Mouse (Mus musculus): ENCODE measurements around the gene Zfp512b. TPM values are rescaled to one million over a fixed set of nuclear protein-coding genes. Genes with fewer than 3 reads are reported as not detected.

Zfp512b gene
- polyA plus RNA-seq, 1 experiment = 9.8 TPM

DNA sequence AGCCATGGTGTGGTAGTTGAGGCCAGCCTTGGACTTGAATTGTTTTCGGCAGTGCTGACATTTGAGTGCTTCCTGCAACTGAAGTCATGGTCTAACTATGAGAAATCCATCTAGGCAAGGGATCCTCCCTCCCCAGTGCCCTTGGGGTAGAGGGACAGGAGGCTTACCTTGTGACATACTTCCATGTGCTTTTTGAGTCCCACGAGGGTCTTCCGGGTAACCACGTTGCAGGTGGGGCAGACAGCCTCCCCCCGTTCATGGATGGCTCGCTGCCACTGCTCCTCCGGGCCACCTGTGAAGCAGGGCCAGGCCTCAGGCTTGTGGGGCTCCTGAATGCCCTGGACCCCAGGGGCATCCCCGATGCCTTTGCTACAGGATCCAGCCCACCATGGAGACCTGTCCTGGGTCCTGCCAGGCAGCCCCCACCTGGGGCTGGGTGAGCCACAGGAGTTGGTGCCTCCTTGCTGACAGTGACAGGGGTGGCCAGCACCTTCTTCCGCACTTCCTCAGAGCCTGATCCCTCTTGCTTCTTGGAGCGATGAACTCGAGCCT is 4.3 kb downstream of the Zfp512b start:
- no peaks in the 10 kb centered on the region for H3K27me3 ChIP-seq (ENCODE audit: control insufficient read depth, insufficient read depth, insufficient read length)
- H3ac ChIP-seq (ENCODE audit: control insufficient read depth, insufficient read length, low read depth) = no peak overlapping the region
- H3K36me3 ChIP-seq (ENCODE audit: control insufficient read depth, insufficient read depth) = peaks cover 46% of the 10 kb centered on the region
- TF ChIP-seq CTCF (IDR thresholded peaks at IDR 0.05; ENCODE audit: control insufficient read depth, insufficient read depth, insufficient read length) (no peak), MYOD1 (IDR thresholded peaks at IDR 0.05; ENCODE audit: control insufficient read depth, insufficient read length, low read depth) (no peak), USF1 (IDR thresholded peaks at IDR 0.05; ENCODE audit: low read depth) (no peak), FOSL1 (IDR thresholded peaks at IDR 0.05; ENCODE audit: insufficient read depth, low read length, poor library complexity, severe bottlenecking) (no peak), MYOG (IDR thresholded peaks at IDR 0.05; ENCODE audit: control insufficient read depth, extremely low read depth, insufficient read length) (no peak), MAX (IDR thresholded peaks at IDR 0.05) (no peak), CEBPB (IDR thresholded peaks at IDR 0.05; ENCODE audit: low read depth) (no peak)
- H3K79me2 ChIP-seq (ENCODE audit: control insufficient read depth, insufficient read depth) = peaks cover 14% of the 10 kb centered on the region
- H3K4me3 ChIP-seq (ENCODE audit: insufficient read depth, poor library complexity, severe bottlenecking) = no peak overlapping the region
- H3K79me3 ChIP-seq (ENCODE audit: low read depth) = no peaks in the 10 kb centered on the region

- no peak overlapping the region for H3ac ChIP-seq (ENCODE audit: control insufficient read depth, insufficient read length, low read depth)
- no peak overlapping the region for H3K4me3 ChIP-seq (ENCODE audit: insufficient read depth, poor library complexity, severe bottlenecking)
- peaks cover 46% of the 10 kb centered on the region for H3K36me3 ChIP-seq (ENCODE audit: control insufficient read depth, insufficient read depth)
- no peaks in the 10 kb centered on the region for H3K79me3 ChIP-seq (ENCODE audit: low read depth)
- H3K79me2 ChIP-seq (ENCODE audit: control insufficient read depth, insufficient read depth) = peaks cover 14% of the 10 kb centered on the region
- TF ChIP-seq FOSL1 (IDR thresholded peaks at IDR 0.05; ENCODE audit: insufficient read depth, low read length, poor library complexity, severe bottlenecking) (no peak), MYOG (IDR thresholded peaks at IDR 0.05; ENCODE audit: control insufficient read depth, extremely low read depth, insufficient read length) (no peak), CEBPB (IDR thresholded peaks at IDR 0.05; ENCODE audit: low read depth) (no peak), USF1 (IDR thresholded peaks at IDR 0.05; ENCODE audit: low read depth) (no peak), MYOD1 (IDR thresholded peaks at IDR 0.05; ENCODE audit: control insufficient read depth, insufficient read length, low read depth) (no peak), MAX (IDR thresholded peaks at IDR 0.05) (no peak), CTCF (IDR thresholded peaks at IDR 0.05; ENCODE audit: control insufficient read depth, insufficient read depth, insufficient read length) (no peak)
- H3K27me3 ChIP-seq (ENCODE audit: control insufficient read depth, insufficient read depth, insufficient read length) = no peaks in the 10 kb centered on the region
These were observed 4.8 kb downstream of the Zfp512b start for GRCm38 (mm10) chr2:181587796-181588195.

- H3K27me3 ChIP-seq (ENCODE audit: control insufficient read depth, insufficient read depth, insufficient read length) = no peaks in the 10 kb centered on the region
- peaks cover 2% of the 10 kb centered on the region for H3K79me2 ChIP-seq (ENCODE audit: control insufficient read depth, insufficient read depth)
- no peaks in the 10 kb centered on the region for H3K79me3 ChIP-seq (ENCODE audit: low read depth)
- peaks cover 46% of the 10 kb centered on the region for H3K36me3 ChIP-seq (ENCODE audit: control insufficient read depth, insufficient read depth)
- no peak overlapping the region for H3K4me3 ChIP-seq (ENCODE audit: insufficient read depth, poor library complexity, severe bottlenecking)
- H3ac ChIP-seq (ENCODE audit: control insufficient read depth, insufficient read length, low read depth) = no peak overlapping the region
- TF ChIP-seq MYOD1 (IDR thresholded peaks at IDR 0.05; ENCODE audit: control insufficient read depth, insufficient read length, low read depth) (no peak), USF1 (IDR thresholded peaks at IDR 0.05; ENCODE audit: low read depth) (no peak), FOSL1 (IDR thresholded peaks at IDR 0.05; ENCODE audit: insufficient read depth, low read length, poor library complexity, severe bottlenecking) (no peak), MYOG (IDR thresholded peaks at IDR 0.05; ENCODE audit: control insufficient read depth, extremely low read depth, insufficient read length) (no peak), CEBPB (IDR thresholded peaks at IDR 0.05; ENCODE audit: low read depth) (no peak), CTCF (IDR thresholded peaks at IDR 0.05; ENCODE audit: control insufficient read depth, insufficient read depth, insufficient read length) (no peak), MAX (IDR thresholded peaks at IDR 0.05) (no peak)
These were observed 6.5 kb downstream of the Zfp512b start for GRCm38 (mm10) chr2:181586124-181586523.

DNA sequence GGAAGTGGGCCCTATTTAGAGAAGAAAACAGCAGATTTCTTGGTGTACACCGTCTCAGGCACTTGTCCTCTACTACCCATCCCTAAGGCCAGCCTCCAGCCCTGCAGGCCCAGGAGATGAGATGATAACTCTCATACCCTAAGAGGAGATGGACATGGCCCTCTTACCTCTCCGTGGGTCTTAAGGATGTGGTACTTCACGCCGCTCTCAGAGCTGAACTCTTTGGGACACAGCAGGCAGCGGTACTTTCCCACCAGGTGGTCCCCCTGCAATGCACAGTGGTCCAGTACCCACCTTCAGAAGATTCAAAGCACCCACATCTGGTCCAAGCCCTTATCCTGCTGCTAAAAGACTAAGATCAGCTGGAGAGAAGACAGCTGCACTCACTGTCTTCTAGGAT is 7.1 kb downstream of the Zfp512b start:
- H3K79me2 ChIP-seq (ENCODE audit: control insufficient read depth, insufficient read depth) = no peaks in the 10 kb centered on the region
- TF ChIP-seq MYOG (IDR thresholded peaks at IDR 0.05; ENCODE audit: control insufficient read depth, extremely low read depth, insufficient read length) (no peak), FOSL1 (IDR thresholded peaks at IDR 0.05; ENCODE audit: insufficient read depth, low read length, poor library complexity, severe bottlenecking) (no peak), USF1 (IDR thresholded peaks at IDR 0.05; ENCODE audit: low read depth) (no peak), MYOD1 (IDR thresholded peaks at IDR 0.05; ENCODE audit: control insufficient read depth, insufficient read length, low read depth) (no peak), CTCF (IDR thresholded peaks at IDR 0.05; ENCODE audit: control insufficient read depth, insufficient read depth, insufficient read length) (no peak), MAX (IDR thresholded peaks at IDR 0.05) (no peak), CEBPB (IDR thresholded peaks at IDR 0.05; ENCODE audit: low read depth) (no peak)
- H3K36me3 ChIP-seq (ENCODE audit: control insufficient read depth, insufficient read depth) = peaks cover 43% of the 10 kb centered on the region
- peaks cover 1% of the 10 kb centered on the region for H3K79me3 ChIP-seq (ENCODE audit: low read depth)
- H3K27me3 ChIP-seq (ENCODE audit: control insufficient read depth, insufficient read depth, insufficient read length) = no peaks in the 10 kb centered on the region
- no peak overlapping the region for H3K4me3 ChIP-seq (ENCODE audit: insufficient read depth, poor library complexity, severe bottlenecking)
- no peak overlapping the region for H3ac ChIP-seq (ENCODE audit: control insufficient read depth, insufficient read length, low read depth)

GRCm38 (mm10) chr2:181584411-181584942 is 8.1 kb downstream of the Zfp512b start, which contains the start of gene Uckl1:
Gene Uckl1, minus strand, starts transcription at chr2:181584892.
- Histone ChIP-seq H3K36me3 (ENCODE audit: control insufficient read depth, insufficient read depth) (peaks cover 32% of the 10 kb centered on the region), H3ac (ENCODE audit: control insufficient read depth, insufficient read length, low read depth) (no peak within 1 kb of the TSS), H3K79me2 (ENCODE audit: control insufficient read depth, insufficient read depth) (peaks cover 7% of the 10 kb centered on the region), H3K27me3 (ENCODE audit: control insufficient read depth, insufficient read depth, insufficient read length) (no peaks in the 10 kb centered on the region), H3K4me3 (ENCODE audit: insufficient read depth, poor library complexity, severe bottlenecking) (no peak within 1 kb of the TSS), H3K79me3 (ENCODE audit: low read depth) (peaks cover 1% of the 10 kb centered on the region)
- no peak for TF ChIP-seq FOSL1 (IDR thresholded peaks at IDR 0.05; ENCODE audit: insufficient read depth, low read length, poor library complexity, severe bottlenecking)
- TF ChIP-seq CEBPB (IDR thresholded peaks at IDR 0.05; ENCODE audit: low read depth) = no peak
- no peak for TF ChIP-seq USF1 (IDR thresholded peaks at IDR 0.05; ENCODE audit: low read depth)
- TF ChIP-seq CTCF (IDR thresholded peaks at IDR 0.05; ENCODE audit: control insufficient read depth, insufficient read depth, insufficient read length) = no peak
- no peak for TF ChIP-seq MAX (IDR thresholded peaks at IDR 0.05)
- no peak for TF ChIP-seq MYOD1 (IDR thresholded peaks at IDR 0.05; ENCODE audit: control insufficient read depth, insufficient read length, low read depth)
- no peak for TF ChIP-seq MYOG (IDR thresholded peaks at IDR 0.05; ENCODE audit: control insufficient read depth, extremely low read depth, insufficient read length)
